In genomic region chr4:45764141-45764494, GRCm38 (mm10) we compare ENCODE assay signal across 8 mouse cellular contexts. TPM values are rescaled to one million over a fixed set of nuclear protein-coding genes. Genes with fewer than 3 reads are reported as not detected.
DNase-seq lines count a peak whose midpoint lies in the region; ATAC-seq and TF ChIP-seq lines count a peak whose summit lies in the region.

No protein-coding gene starts in this region.

- TF ChIP-seq CTCF in thymus, adult 2 months (IDR thresholded peaks at IDR 0.05; ENCODE audit: borderline replicate concordance, control insufficient read depth, extremely low read depth, insufficient read depth, low read length, poor library complexity) = no peak
- no peak for TF ChIP-seq CTCF in midbrain, postnatal 0 days (IDR thresholded peaks at IDR 0.05)

- H3K27me3 ChIP-seq in thymus, adult 2 months (ENCODE audit: control insufficient read depth, insufficient read depth, low read length) = no peaks in the 10 kb centered on the region
- peaks cover 69% of the 10 kb centered on the region for H3K27me3 ChIP-seq in limb, embryonic 10.5 days (ENCODE audit: low read depth, poor library complexity, severe bottlenecking)
- H3K27me3 ChIP-seq in midbrain, postnatal 0 days (ENCODE audit: insufficient read depth, low read length) = 0 out of 2 replicates have a peak, but pooled peaks cover 5% of the 10 kb centered on the region

- WGBS in thymus, adult 2 months = 34% methylated on average over 10 of the region's 10 CpGs
- 10% methylated on average over 10 of the region's 10 CpGs for WGBS in limb, embryonic 10.5 days
- 17% methylated on average over 10 of the region's 10 CpGs for WGBS in midbrain, postnatal 0 days

- H3K27ac ChIP-seq in thymus, adult 2 months (ENCODE audit: control insufficient read depth, insufficient read depth, low read length) = no peak overlapping the region
- H3K27ac ChIP-seq in limb, embryonic 10.5 days = no peak overlapping the region
- 0 out of 2 replicates have a peak overlapping the region, but pooled peaks have one; percentile 7 for H3K27ac ChIP-seq in midbrain, postnatal 0 days (ENCODE audit: low read depth, low read length)

- TF ChIP-seq POLR2A in thymus, adult 2 months (IDR thresholded peaks at IDR 0.05; ENCODE audit: control insufficient read depth, extremely low read depth, insufficient read depth, low read length, poor library complexity) = no peak

- H3K9me3 ChIP-seq in limb, embryonic 10.5 days (replicated peaks) = no peaks in the 10 kb centered on the region
- H3K9me3 ChIP-seq in midbrain, postnatal 0 days (ENCODE audit: low read length) = no peaks in the 10 kb centered on the region

- H3K9ac ChIP-seq in midbrain, postnatal 0 days (replicated peaks; ENCODE audit: low read length, poor library complexity, severe bottlenecking) = no peak overlapping the region

- no peaks in the 10 kb centered on the region for H3K36me3 ChIP-seq in thymus, adult 2 months (ENCODE audit: control insufficient read depth, insufficient read depth, low read length)
- H3K36me3 ChIP-seq in limb, embryonic 10.5 days = no peaks in the 10 kb centered on the region
- H3K36me3 ChIP-seq in midbrain, postnatal 0 days (ENCODE audit: insufficient read depth, low read length) = no peaks in the 10 kb centered on the region

- H3K4me2 ChIP-seq in midbrain, postnatal 0 days (ENCODE audit: low read depth, low read length, poor library complexity, severe bottlenecking) = no peak overlapping the region; the same call in 1 of the 2 replicates

- ATAC-seq in midbrain, postnatal 0 days (ENCODE audit: low FRiP score) = no peak

- peak; percentile 9 for DNase-seq in thymus, adult 2 months
- DNase-seq in thymus, adult 18-20 months = no peak
- DNase-seq in heart, adult 9 months (ENCODE audit: low spot score in 2 of 2) = peak; percentile 41 to 54
- no peak for DNase-seq in limb, embryonic 10.5 days (ENCODE audit: low spot score)
- no peak for DNase-seq in midbrain, postnatal 0 days (ENCODE audit: low spot score)
- no peak for DNase-seq in Muller cell, postnatal 12 days (ENCODE audit: inconsistent ontology term)
- no peak for DNase-seq in layer of hippocampus, adult 8-10 months (ENCODE audit: low spot score in 2 of 2)
- DNase-seq in thymus, postnatal 0 days (ENCODE audit: low spot score) = no peak

- H3K4me3 ChIP-seq in thymus, adult 2 months (ENCODE audit: control insufficient read depth, insufficient read depth, low read length) = peak overlapping the region; percentile 28
- H3K4me3 ChIP-seq in limb, embryonic 10.5 days = peak overlapping the region; percentile 42
- H3K4me3 ChIP-seq in midbrain, postnatal 0 days (ENCODE audit: low read depth, low read length) = no peak overlapping the region

- H3K4me1 ChIP-seq in thymus, adult 2 months (replicated peaks; ENCODE audit: control insufficient read depth, insufficient read depth, low read length) = peaks cover 37% of the 10 kb centered on the region
- H3K4me1 ChIP-seq in limb, embryonic 10.5 days = peaks cover 49% of the 10 kb centered on the region
- H3K4me1 ChIP-seq in midbrain, postnatal 0 days (ENCODE audit: insufficient read depth, low read length) = peaks cover 19% of the 10 kb centered on the region

RNA-seq across cellular contexts. Expression of gene Aldh1b1, which starts 34.7 kb away (rescaled TPM):
- polyA plus RNA-seq in thymus, adult 2 months (2012; rRNA removed) = 9.6 and 11.1 TPM in 2 replicates
- 2.5 and 2.9 TPM in 2 replicates for polyA plus RNA-seq in limb, embryonic 10.5 days (2016; fragmentation: Nextera tagmentation; extraction: Ambion mirVana)
- 17.6 and 20.3 TPM in 2 replicates for total RNA-seq in midbrain, postnatal 0 days (2014; rRNA removed)
- polyA plus RNA-seq in midbrain, postnatal 0 days (2015; fragmentation: Nextera tagmentation; extraction: Ambion mirVana) = 22.6 and 23.6 TPM in 2 replicates
- 10 to 100 TPM in 1 of 4 experiments, 1 to 10 TPM in 3; 7.3 to 11.5 (median 8.8) TPM for total RNA-seq in layer of hippocampus, adult 8-10 months (2022)
- polyA plus RNA-seq in thymus, postnatal 0 days (2015; fragmentation: Nextera tagmentation; extraction: Ambion mirVana) = 20.1 and 21.3 TPM in 2 replicates

Comparison
In these comparisons a context has a peak if more than half of its experiments do, and no peak if none do; other contexts are left out.
1. DNase-seq: peak in thymus, adult 2 months (single experiment) and heart, adult 9 months (2 of 2); none in thymus, adult 18-20 months (0 of 2), limb, embryonic 10.5 days (single experiment), midbrain, postnatal 0 days (single experiment), Muller cell, postnatal 12 days (single experiment), layer of hippocampus, adult 8-10 months (0 of 2) and thymus, postnatal 0 days (single experiment).